Mouse (Mus musculus) G1E (cell line): Measurements from ENCODE around the gene Gm5414. TPM values are rescaled to one million over a fixed set of nuclear protein-coding genes. Genes with fewer than 3 reads are reported as not detected.

ENCODE experiments used
- ATAC-seq: 2 replicates; pipeline ENCODE4 v1.8.0; 2016; ENCODE audit warnings: mild to moderate bottlenecking; ENCODE audit not compliant: insufficient number of reproducible peaks, poor library complexity, low FRiP score, severe bottlenecking; ENCODE audit errors: extremely low read depth
- DNase-seq: peaks from one replicate; pipeline ENCODE4 v3.0.0; 2012; ENCODE audit warnings: low spot score
- H3K27me3 ChIP-seq: 2 replicates; pipeline ENCODE4 v1.6.1; 2012; ENCODE audit warnings: mild to moderate bottlenecking, low read length, inconsistent platforms; ENCODE audit not compliant: insufficient read depth
- H3K36me3 ChIP-seq: replicated peaks from 2 replicates; pipeline ENCODE3; 2012; ENCODE audit warnings: mild to moderate bottlenecking, inconsistent platforms
- H3K4me1 ChIP-seq: 2 replicates; pipeline ENCODE4 v1.6.1; 2012; ENCODE audit warnings: low read depth, low read length, inconsistent platforms, mixed read lengths; ENCODE audit not compliant: insufficient read depth
- H3K4me3 ChIP-seq: 2 replicates; pipeline ENCODE4 v1.5.1; 2012; ENCODE audit warnings: low read depth, mild to moderate bottlenecking, inconsistent platforms, low read length, moderate library complexity, mixed read lengths
- H3K9me3 ChIP-seq: replicated peaks from 2 replicates; pipeline ENCODE4 v1.6.1; 2012; ENCODE audit warnings: inconsistent platforms
- CTCF ChIP-seq: IDR thresholded peaks from 2 replicates; pipeline ENCODE4 v1.5.1; 2012; ENCODE audit warnings: low read depth, low read length, inconsistent platforms, mixed read lengths
- GATA1 ChIP-seq: IDR thresholded peaks from 2 replicates; pipeline ENCODE4 v1.6.1; 2012; ENCODE audit warnings: borderline replicate concordance, low read length, inconsistent platforms, mixed read lengths
- GATA2 ChIP-seq: IDR thresholded peaks from 2 replicates; pipeline ENCODE4 v1.6.1; 2012; ENCODE audit warnings: low read depth, low read length, inconsistent platforms, borderline replicate concordance
- POLR2AphosphoS5 ChIP-seq: IDR thresholded peaks from 2 replicates; pipeline ENCODE4 v1.6.1; 2012; ENCODE audit warnings: low read depth, low read length, inconsistent platforms; ENCODE audit not compliant: insufficient replicate concordance
- TAL1 ChIP-seq: conservative IDR thresholded peaks from 2 replicates; pipeline ENCODE4 v1.6.1; 2012; ENCODE audit warnings: low read depth, low read length, inconsistent platforms, mixed read lengths
- polyA plus RNA-seq: library from polyadenylated mRNA; stranded (reverse); fragments of >175 nt; gene quantifications from 2 replicates; pipeline ENCODE4 v1.2.3, GENCODE M21; 2012
- total RNA-seq, 2 experiments: library from RNA; stranded (forward) in 1 of 2; stranded (reverse) in 1 of 2; fragments of 200-1000 nt in 1 of 2; fragments of >200 nt in 1 of 2; fragmentation: Nextera tagmentation in 1 of 2; gene quantifications; 2 replicates each; pipeline ENCODE4 v1.2.3; 2014 to 2017

Gm5414 gene
- total and polyA plus RNA-seq, 3 experiments, result not detected

- no peak overlapping the region for H3K4me3 ChIP-seq
- no peaks in the 10 kb centered on the region for H3K4me1 ChIP-seq
- no peaks in the 10 kb centered on the region for H3K36me3 ChIP-seq
- no peak for DNase-seq
- no peaks in the 10 kb centered on the region for H3K27me3 ChIP-seq
- no peak for TF ChIP-seq CTCF
- TF ChIP-seq GATA1, result no peak
- TF ChIP-seq TAL1, result no peak
- no peak for TF ChIP-seq GATA2
- no peak for TF ChIP-seq POLR2AphosphoS5
- peaks cover 24% of the 10 kb centered on the region for H3K9me3 ChIP-seq
- no peak for ATAC-seq
These were observed 43.5 kb downstream of the Gm5414 start for GRCm38 (mm10) chr15:101584456-101584855.

GRCm38 (mm10) chr15:101583211-101583965, 44.6 kb downstream of the Gm5414 start:
- H3K27me3 ChIP-seq, result no peaks in the 10 kb centered on the region
- H3K36me3 ChIP-seq, result no peaks in the 10 kb centered on the region
- H3K4me1 ChIP-seq, result no peaks in the 10 kb centered on the region
- H3K4me3 ChIP-seq, result no peak overlapping the region
- DNase-seq (no peak), ATAC-seq (no peak)
- no peak for TF ChIP-seq TAL1
- TF ChIP-seq GATA1, result no peak
- TF ChIP-seq CTCF, result no peak
- no peak for TF ChIP-seq GATA2
- TF ChIP-seq POLR2AphosphoS5, result no peak
- H3K9me3 ChIP-seq, result peaks cover 22% of the 10 kb centered on the region

DNA sequence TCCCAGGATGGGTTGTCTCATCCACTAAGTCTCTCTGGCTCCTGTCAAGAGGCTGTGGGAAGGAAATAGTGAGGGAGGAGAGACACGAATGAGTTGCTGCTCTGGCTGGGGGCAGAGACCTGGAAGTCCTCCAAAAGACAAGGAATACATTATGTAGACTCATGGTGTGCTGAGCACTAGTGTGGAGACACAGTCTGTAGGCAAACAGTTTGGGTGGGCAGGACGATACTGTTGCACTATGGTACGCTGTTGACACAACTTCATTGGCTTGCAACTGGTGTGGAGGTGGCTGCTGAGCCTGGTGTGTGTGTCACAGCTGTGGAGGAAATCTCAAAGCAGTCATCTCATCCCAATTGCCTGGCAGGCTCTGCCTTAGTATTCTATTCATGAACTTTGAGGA, 46.3 kb downstream of the Gm5414 start:
- Histone ChIP-seq H3K36me3 (no peaks in the 10 kb centered on the region), H3K4me3 (no peak overlapping the region), H3K27me3 (no peaks in the 10 kb centered on the region), H3K4me1 (no peaks in the 10 kb centered on the region), H3K9me3 (peaks cover 9% of the 10 kb centered on the region)
- DNase-seq (no peak), ATAC-seq (no peak)
- no peak for TF ChIP-seq POLR2AphosphoS5
- no peak for TF ChIP-seq GATA2
- no peak for TF ChIP-seq GATA1
- TF ChIP-seq CTCF, result no peak
- no peak for TF ChIP-seq TAL1

DNA sequence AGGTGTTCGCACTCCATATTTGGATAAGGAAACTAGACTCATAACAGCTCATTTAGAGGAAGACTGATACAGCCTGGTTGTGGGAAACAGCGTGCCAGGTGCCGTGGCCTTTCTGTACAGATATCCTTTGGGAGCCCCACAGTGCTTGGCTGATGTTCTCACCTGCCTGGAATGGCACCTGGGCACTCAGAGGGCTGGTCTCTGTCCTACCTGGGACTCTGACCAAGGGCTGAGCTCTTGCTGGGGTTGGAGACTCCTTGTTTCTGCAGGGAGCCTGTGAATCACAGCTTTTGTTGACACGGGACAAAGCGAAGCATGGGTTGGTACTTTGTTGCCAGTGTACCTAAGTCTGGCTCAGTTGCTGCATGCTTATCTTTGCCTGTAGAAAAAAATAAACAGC, 52.5 kb downstream of the Gm5414 start:
- Histone ChIP-seq H3K36me3 (no peaks in the 10 kb centered on the region), H3K9me3 (peaks cover 26% of the 10 kb centered on the region), H3K4me1 (no peaks in the 10 kb centered on the region), H3K27me3 (no peaks in the 10 kb centered on the region), H3K4me3 (no peak overlapping the region)
- TF ChIP-seq POLR2AphosphoS5 (no peak), TAL1 (no peak), GATA2 (no peak), CTCF (no peak), GATA1 (no peak)
- DNase-seq (no peak), ATAC-seq (no peak)

Other genes with a start within 250 kb of the Gm5414 start
Only the 20 nearest of the 21 such genes appear.
- not detected in 2 replicates for gene Krt7, start 217.1 kb downstream of the Gm5414 start, total RNA-seq (2014; fragmentation: Nextera tagmentation)
- gene Krt7, start 217.1 kb downstream of the Gm5414 start, total RNA-seq (2017), result under 0.01 and 0.49 TPM in 2 replicates
- gene Krt7, start 217.1 kb downstream of the Gm5414 start, polyA plus RNA-seq, result 0.11 and 0.13 TPM in 2 replicates
- gene Krt87, start 189.4 kb downstream of the Gm5414 start, total RNA-seq (2014; fragmentation: Nextera tagmentation), result not detected in 2 replicates
- gene Krt87, start 189.4 kb downstream of the Gm5414 start, total RNA-seq (2017), result not detected in 2 replicates
- not detected in 2 replicates for gene Krt87, start 189.4 kb downstream of the Gm5414 start, polyA plus RNA-seq
- gene Krt88, start 180.4 kb downstream of the Gm5414 start, total RNA-seq (2014; fragmentation: Nextera tagmentation), result not detected in 2 replicates
- gene Krt88, start 180.4 kb downstream of the Gm5414 start, total RNA-seq (2017), result not detected in 2 replicates
- gene Krt88, start 180.4 kb downstream of the Gm5414 start, polyA plus RNA-seq, result not detected in 2 replicates
- not detected in 2 replicates for gene Krt81, start 164.4 kb downstream of the Gm5414 start, total RNA-seq (2014; fragmentation: Nextera tagmentation)
- not detected in 2 replicates for gene Krt81, start 164.4 kb downstream of the Gm5414 start, total RNA-seq (2017)
- gene Krt81, start 164.4 kb downstream of the Gm5414 start, polyA plus RNA-seq, result not detected in 2 replicates
- not detected in 2 replicates for gene Krt86, start 154.7 kb downstream of the Gm5414 start, total RNA-seq (2014; fragmentation: Nextera tagmentation)
- gene Krt86, start 154.7 kb downstream of the Gm5414 start, total RNA-seq (2017), result 0.11 TPM in 1 of 2 replicates, not detected in the other
- not detected in 2 replicates for gene Krt86, start 154.7 kb downstream of the Gm5414 start, polyA plus RNA-seq
- not detected in 2 replicates for gene Krt83, start 136.7 kb downstream of the Gm5414 start, total RNA-seq (2014; fragmentation: Nextera tagmentation)
- not detected in 2 replicates for gene Krt83, start 136.7 kb downstream of the Gm5414 start, total RNA-seq (2017)
- gene Krt83, start 136.7 kb downstream of the Gm5414 start, polyA plus RNA-seq, result not detected in 2 replicates
- not detected in 2 replicates for gene Gm49425, start 110.9 kb downstream of the Gm5414 start, total RNA-seq (2014; fragmentation: Nextera tagmentation)
- not detected in 2 replicates for gene Gm49425, start 110.9 kb downstream of the Gm5414 start, total RNA-seq (2017)
- gene Gm49425, start 110.9 kb downstream of the Gm5414 start, polyA plus RNA-seq, result not detected in 2 replicates
- gene Krt84, start 95.4 kb downstream of the Gm5414 start, total RNA-seq (2014; fragmentation: Nextera tagmentation), result not detected in 2 replicates
- 0.05 TPM in 1 of 2 replicates, not detected in the other for gene Krt84, start 95.4 kb downstream of the Gm5414 start, total RNA-seq (2017)
- gene Krt84, start 95.4 kb downstream of the Gm5414 start, polyA plus RNA-seq, result not detected in 2 replicates
- gene Krt82, start 77.5 kb downstream of the Gm5414 start, total RNA-seq (2014; fragmentation: Nextera tagmentation), result not detected in 2 replicates
- gene Krt82, start 77.5 kb downstream of the Gm5414 start, total RNA-seq (2017), result not detected in 2 replicates
- gene Krt82, start 77.5 kb downstream of the Gm5414 start, polyA plus RNA-seq, result not detected in 2 replicates
- not detected in 2 replicates for gene Krt90, start 65.2 kb downstream of the Gm5414 start, total RNA-seq (2014; fragmentation: Nextera tagmentation)
- gene Krt90, start 65.2 kb downstream of the Gm5414 start, total RNA-seq (2017), result not detected in 2 replicates
- gene Krt90, start 65.2 kb downstream of the Gm5414 start, polyA plus RNA-seq, result not detected in 2 replicates
- not detected in 2 replicates for gene Krt75, start 54.3 kb downstream of the Gm5414 start, total RNA-seq (2014; fragmentation: Nextera tagmentation)
- 0.05 TPM in 1 of 2 replicates, not detected in the other for gene Krt75, start 54.3 kb downstream of the Gm5414 start, total RNA-seq (2017)
- not detected in 2 replicates for gene Krt75, start 54.3 kb downstream of the Gm5414 start, polyA plus RNA-seq
- not detected in 2 replicates for gene Gm5478, start 19.2 kb upstream of the Gm5414 start, total RNA-seq (2014; fragmentation: Nextera tagmentation)
- gene Gm5478, start 19.2 kb upstream of the Gm5414 start, total RNA-seq (2017), result 0.33 TPM in 1 of 2 replicates, not detected in the other
- gene Gm5478, start 19.2 kb upstream of the Gm5414 start, polyA plus RNA-seq, result not detected in 2 replicates
- not detected in 2 replicates for gene Krt6b, start 52.1 kb upstream of the Gm5414 start, total RNA-seq (2014; fragmentation: Nextera tagmentation)
- gene Krt6b, start 52.1 kb upstream of the Gm5414 start, total RNA-seq (2017), result not detected in 2 replicates
- not detected in 2 replicates for gene Krt6b, start 52.1 kb upstream of the Gm5414 start, polyA plus RNA-seq
- gene Krt6a, start 66.1 kb upstream of the Gm5414 start, total RNA-seq (2014; fragmentation: Nextera tagmentation), result not detected in 2 replicates
- not detected in 2 replicates for gene Krt6a, start 66.1 kb upstream of the Gm5414 start, total RNA-seq (2017)
- gene Krt6a, start 66.1 kb upstream of the Gm5414 start, polyA plus RNA-seq, result not detected in 2 replicates
- gene Krt5, start 84.7 kb upstream of the Gm5414 start, total RNA-seq (2014; fragmentation: Nextera tagmentation), result not detected in 2 replicates
- gene Krt5, start 84.7 kb upstream of the Gm5414 start, total RNA-seq (2017), result not detected in 2 replicates
- gene Krt5, start 84.7 kb upstream of the Gm5414 start, polyA plus RNA-seq, result not detected in 2 replicates
- not detected in 2 replicates for gene Krt71, start 114.9 kb upstream of the Gm5414 start, total RNA-seq (2014; fragmentation: Nextera tagmentation)
- not detected in 2 replicates for gene Krt71, start 114.9 kb upstream of the Gm5414 start, total RNA-seq (2017)
- gene Krt71, start 114.9 kb upstream of the Gm5414 start, polyA plus RNA-seq, result not detected in 2 replicates
- gene Krt72, start 158.3 kb upstream of the Gm5414 start, total RNA-seq (2014; fragmentation: Nextera tagmentation), result not detected in 2 replicates
- gene Krt72, start 158.3 kb upstream of the Gm5414 start, total RNA-seq (2017), result 0.23 TPM in 1 of 2 replicates, not detected in the other
- not detected in 2 replicates for gene Krt72, start 158.3 kb upstream of the Gm5414 start, polyA plus RNA-seq
- gene Krt73, start 174.2 kb upstream of the Gm5414 start, total RNA-seq (2014; fragmentation: Nextera tagmentation), result not detected in 2 replicates
- gene Krt73, start 174.2 kb upstream of the Gm5414 start, total RNA-seq (2017), result not detected in 2 replicates
- gene Krt73, start 174.2 kb upstream of the Gm5414 start, polyA plus RNA-seq, result not detected in 2 replicates
- not detected in 2 replicates for gene Krt2, start 190.0 kb upstream of the Gm5414 start, total RNA-seq (2014; fragmentation: Nextera tagmentation)
- gene Krt2, start 190.0 kb upstream of the Gm5414 start, total RNA-seq (2017), result not detected in 2 replicates
- gene Krt2, start 190.0 kb upstream of the Gm5414 start, polyA plus RNA-seq, result not detected in 2 replicates
- gene Krt1, start 222.6 kb upstream of the Gm5414 start, total RNA-seq (2014; fragmentation: Nextera tagmentation), result not detected in 2 replicates
- 0.11 and 0.12 TPM in 2 replicates for gene Krt1, start 222.6 kb upstream of the Gm5414 start, total RNA-seq (2017)
- not detected in 2 replicates for gene Krt1, start 222.6 kb upstream of the Gm5414 start, polyA plus RNA-seq